Mouse (Mus musculus) retina, postnatal 7 days (tissue): ENCODE measurements around the gene Supt6.

Experiments
- DNase-seq: peaks from one replicate; pipeline ENCODE4 v3.0.0-alpha.2; 2012; ENCODE audit warnings: low read depth, low spot score

Supt6 gene

GRCm38 (mm10) chr11:78182961-78183844 is 62.6 kb downstream of the Supt6 start, which contains the start of gene Rpl23a:
Rpl23a (minus strand) TSS chr11:78183584.
- DNase-seq = peak; percentile 87

DNA sequence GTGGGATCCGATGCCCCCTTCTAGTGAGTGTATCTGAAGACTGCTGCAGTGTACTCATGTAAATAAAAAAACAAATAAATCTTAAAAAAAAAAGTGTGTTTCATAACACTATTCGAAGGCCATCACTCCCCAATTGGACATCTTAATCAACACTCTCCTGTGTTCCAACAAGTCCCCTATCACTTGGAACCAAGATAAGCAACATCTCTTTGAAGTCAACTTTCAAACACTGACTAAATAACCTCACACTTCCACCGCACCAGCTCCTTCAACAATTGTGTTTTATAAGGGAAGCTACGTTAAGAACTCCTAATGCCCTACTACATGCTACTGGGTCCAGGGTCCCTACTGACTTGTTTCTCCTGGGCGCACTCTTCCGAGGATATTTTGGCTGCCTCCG is 63.3 kb downstream of the Supt6 start:
- DNase-seq = no peak

DNA sequence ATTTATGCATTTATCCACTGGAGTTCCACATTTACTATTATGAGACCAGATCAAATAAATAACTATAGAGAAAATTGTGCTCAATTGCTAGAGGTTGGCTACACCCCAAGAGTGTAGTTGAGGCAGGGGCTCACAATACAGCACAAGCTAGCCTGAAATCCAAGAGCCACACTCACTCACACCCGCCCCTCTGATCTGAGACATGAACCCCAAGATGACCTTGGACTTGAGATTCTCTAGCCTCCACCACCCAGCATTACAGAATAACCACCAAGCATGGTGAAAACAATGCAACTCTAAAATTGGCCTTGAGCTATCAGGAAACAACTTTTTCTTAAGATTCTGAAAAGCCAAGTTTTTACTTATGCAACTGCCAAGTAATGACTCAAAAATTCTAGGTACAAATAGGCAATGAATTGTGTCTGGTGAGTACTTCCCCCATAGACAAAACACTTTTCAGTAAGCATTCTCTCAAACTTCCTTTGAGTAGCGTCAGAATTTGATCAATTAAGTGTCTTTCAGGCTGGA is 63.9 kb downstream of the Supt6 start:
- DNase-seq = no peak

DNA sequence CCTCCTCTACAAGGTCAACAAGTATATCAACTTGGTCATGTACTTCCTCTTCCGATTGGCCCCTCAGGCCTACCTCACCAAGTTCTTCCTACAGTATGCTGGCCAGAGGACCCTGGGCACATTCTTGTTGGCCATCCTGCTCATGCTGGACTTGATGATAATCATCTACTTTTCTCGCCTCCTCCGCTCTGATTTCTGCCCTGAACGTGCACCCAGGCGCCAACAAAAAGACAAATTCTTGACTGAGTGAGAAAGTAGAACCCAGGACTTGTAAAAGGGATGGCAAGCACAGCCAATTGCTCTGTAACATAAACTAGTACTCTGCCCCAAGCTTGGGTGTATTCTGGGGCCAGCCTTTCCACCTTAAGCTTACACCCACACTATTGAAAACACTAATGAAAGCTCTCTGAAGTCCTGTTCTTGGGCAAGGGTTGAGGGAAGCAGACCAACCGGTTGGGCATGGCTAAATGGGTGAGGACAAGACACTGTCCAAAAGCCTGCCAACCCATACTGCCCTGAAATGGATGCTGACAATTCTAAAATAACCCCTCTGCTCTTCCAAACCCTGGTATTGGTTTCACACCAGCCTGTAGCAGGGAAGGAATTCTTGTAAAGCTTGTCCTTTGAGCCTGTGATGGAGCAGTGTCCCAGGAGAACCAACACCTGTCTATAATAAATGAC is 65.6 kb downstream of the Supt6 start:
- no peak for DNase-seq

DNA sequence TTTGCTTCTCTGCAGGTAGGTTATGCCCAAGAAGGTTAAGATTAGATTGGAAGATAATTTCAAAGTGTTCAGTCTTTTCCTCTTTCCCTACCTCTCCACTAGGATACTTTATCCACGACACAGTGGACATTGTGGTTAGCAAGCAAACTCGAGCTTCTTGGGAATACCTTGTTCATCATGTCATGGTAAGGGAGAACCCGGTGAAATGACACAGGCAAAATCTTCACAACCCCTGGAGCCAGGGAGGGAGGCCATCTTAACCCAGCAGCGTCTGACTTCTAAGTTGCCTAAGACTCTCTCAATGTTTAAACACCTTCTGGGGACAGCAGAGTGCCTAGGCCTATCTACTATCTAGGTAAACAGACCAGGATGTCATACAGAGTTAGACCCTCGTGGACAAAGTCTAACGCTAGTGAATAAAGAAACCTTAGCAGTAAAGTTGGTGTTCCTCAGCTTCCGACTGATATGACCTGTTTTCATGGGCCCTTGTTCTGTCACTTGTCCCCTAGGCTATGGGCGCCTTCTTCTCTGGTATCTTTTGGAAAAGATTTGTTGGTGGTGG is 66.3 kb downstream of the Supt6 start:
- DNase-seq = no peak

GRCm38 (mm10) chr11:78178859-78179437 is 66.8 kb downstream of the Supt6 start:
- no peak for DNase-seq

DNA sequence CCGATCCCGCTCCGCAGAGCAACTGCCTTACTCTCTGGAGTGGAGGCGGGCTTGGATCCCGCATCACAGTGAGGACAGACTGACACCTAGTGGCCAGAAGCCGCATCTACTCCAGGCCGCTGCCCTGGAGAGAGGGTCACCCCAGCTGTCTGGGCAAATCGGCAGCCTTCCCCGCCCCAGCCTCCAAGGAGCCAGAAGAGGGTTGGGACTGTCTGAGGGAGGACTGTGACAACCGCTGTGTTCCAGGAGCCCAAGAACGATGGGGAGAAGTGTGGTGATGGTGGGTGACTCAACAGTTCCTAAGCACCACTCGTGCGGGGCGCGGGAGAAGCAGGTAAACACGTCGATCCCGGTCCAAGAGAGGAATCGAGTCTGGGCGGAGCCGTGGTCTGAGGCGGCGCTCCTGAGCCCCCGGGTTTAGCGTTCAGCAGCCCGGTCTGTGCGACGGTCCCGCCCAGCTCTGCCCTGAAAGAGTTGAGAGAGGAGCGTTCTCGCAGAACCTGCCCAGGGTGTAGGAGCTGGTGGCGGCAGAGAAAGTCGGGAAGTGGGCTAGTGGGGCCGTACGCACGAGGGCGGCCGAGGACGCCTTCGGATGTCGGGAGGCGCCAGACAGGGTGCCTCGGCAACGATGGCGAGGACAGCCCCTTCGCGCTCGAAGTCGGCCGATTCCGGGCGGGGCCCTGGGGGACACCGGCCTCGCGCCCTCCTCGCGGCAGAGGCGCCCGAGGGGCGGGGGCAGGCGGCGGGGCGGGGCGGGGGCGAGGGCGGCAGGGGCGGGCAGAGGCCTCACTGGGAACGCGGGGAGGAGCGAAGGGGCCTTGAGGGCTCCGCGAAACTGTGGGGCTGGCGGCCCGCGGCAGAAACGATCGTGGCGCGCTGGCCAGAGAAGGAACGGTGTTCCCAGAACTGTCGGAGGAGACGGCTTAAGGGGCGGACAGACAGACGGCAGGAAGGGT is 67.6 kb downstream of the Supt6 start:
- DNase-seq = peak; percentile 88

DNA sequence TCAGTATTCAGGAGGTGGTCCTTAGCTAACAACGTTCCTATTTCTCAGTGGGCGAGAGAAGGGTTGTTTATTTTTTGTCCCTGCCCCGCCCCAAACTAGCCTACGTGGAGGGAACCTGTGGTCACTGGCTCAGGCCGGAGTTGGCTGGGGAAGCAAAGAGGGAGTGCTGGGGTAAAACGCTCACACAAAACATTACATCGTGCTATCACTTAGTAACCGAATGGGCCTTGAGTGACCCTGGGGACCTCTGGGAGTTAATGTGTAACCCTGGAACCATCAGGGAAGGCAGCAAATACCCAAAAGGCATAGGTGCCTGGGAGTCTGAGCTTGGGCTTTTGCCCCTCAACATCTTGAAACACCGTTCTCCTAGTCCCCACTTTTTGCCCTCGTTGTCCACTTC is 68.3 kb downstream of the Supt6 start:
- no peak for DNase-seq

DNA sequence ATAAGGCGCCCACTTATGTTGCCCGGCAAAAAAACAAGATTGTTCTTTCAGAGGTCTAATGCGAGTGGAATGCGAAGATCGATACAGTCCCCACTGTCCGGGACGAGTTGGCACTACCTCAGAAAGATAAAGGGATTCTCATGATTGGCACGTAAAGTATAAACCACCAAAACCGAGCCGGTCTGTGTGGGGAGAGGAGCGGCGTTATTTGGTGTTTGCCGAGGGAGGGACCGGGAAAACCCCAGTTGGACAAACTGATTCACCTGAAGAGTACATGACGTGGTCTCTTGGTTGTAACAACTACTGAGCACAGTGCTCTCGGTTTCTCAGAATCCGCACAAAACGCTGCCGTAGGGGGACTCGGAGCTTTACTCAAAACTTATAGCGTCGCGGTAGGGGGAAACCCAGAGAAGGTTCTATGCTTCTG is 68.9 kb downstream of the Supt6 start:
- no peak for DNase-seq

GRCm38 (mm10) chr11:78176402-78176862 is 69.4 kb downstream of the Supt6 start, which contains the start of the genes Nek8 and Tlcd1:
Nek8 (minus strand) TSS chr11:78176675.
Tlcd1 (plus strand) TSS chr11:78176711.
- peak; percentile 59 for DNase-seq

GRCm38 (mm10) chr11:78175771-78176401 is 69.9 kb downstream of the Supt6 start:
- DNase-seq = no peak

DNA sequence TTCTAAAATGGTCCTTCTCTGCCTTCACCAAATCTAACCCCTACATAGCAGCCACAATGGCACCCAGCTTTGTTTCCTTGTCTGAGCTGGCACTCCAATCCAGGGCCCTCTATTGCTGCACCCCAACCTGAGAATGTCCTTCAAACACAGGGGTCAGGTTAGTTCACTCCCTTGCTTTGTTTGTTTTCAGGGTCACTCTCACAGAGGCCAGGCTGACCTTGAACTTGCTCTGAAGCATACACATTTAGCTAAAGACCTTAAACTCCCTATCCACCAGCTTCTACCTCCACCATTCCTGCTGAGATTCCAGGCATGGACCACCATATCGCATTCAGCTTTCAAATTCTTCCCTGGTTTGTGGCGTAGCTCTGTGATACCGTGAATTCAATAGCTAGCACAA is 71.3 kb downstream of the Supt6 start:
- no peak for DNase-seq

DNA sequence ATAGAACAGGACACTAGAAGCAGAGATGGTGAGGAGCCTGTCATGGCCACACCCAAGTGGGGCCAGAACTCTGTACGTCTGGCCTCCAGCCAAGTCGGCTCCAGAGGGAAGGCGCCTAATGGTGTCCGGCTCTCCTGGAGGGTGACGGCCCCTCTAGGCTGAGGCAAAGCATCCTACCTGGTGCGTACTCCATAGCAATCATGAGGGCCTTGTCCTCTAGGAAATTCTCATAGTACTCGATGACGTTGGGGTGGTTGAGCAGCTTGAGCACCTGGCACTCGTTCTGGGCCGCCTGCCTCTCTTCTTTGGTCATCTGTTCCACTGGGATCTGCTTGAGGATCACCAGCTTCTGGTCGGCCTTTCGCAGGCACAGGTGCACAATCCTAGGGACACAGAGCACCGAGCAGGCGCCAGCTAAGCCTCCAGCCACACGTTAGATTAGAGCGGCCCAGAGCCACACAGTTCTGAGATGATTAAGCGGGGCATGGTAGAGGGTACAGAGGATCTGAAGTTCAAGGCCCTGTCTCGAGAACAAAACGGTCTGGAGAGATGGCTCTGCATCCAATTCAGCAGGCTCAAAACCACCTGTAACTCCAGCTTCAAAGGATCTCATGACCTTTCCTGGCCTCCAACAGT is 72.9 kb downstream of the Supt6 start:
- DNase-seq = no peak

DNA sequence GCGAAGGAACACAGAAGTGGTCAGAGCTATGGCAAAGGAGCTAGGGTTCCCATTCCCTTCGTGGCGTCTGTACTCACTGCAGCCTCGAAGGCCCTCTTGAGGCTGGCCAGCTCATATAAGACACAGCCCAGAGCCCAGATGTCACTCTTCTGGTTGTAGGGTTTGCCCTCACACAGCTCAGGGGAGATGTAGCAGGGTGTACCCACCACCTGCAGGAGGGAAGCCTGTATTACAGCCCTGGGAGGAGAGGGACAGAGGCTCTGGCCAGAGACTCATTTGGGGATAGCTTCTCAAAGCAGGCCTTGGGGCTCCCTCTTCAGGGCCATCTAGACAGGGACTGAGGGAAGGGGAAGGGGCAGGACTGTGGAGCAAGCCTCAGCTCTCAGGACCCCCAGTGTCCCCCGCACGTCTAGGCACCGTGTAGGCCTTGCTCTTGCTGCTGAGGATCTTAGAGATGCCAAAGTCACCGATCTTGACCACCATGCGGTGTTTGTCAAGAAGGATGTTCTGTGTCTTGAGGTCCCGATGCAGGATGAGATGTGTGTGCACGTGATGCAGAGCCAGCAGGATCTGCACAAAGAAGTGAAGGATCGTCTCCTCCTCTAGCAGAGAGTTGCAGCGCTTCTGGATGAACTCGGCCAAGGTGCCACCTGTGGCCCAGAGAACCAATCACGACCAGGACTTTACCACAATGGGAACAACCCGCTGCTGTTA is 73.6 kb downstream of the Supt6 start:
- no peak for DNase-seq

- no peak for DNase-seq
These were observed 74.5 kb downstream of the Supt6 start for GRCm38 (mm10) chr11:78171328-78171727.

DNA sequence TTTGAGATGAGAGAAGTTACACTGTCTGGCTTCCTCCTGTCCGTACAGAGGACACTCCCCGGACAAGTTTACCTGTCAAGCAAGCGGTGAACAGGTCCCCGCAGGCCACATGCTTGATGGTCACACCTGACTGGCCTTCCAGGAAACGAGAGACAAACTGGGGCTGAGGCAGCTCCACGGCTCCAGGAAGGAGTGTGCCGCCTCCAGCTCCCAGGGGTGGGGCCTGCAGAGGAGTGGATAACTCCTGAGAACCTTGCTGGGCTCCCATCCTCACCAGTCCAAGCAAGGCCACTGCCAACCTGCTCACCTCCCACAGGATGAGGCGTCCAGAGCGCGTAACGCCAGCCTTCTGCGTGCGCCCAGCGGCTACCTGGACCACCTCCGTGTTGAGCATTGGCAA is 75.5 kb downstream of the Supt6 start:
- no peak for DNase-seq

- no peak for DNase-seq
These were observed 77.0 kb downstream of the Supt6 start for GRCm38 (mm10) chr11:78168541-78169468.
